Mouse (Mus musculus) MEL (cell line): ENCODE data around the gene Sipa1l1. TPM values are rescaled to one million over a fixed set of nuclear protein-coding genes. Genes with fewer than 3 reads are reported as not detected.
A peak's percentile ranks its signal among the peaks of the same experiment; 100 is the strongest.

Experiments used
- DNase-seq: peaks from one replicate; pipeline ENCODE4 v3.0.0; 2011; ENCODE audit warnings: low read depth, low spot score
- H3K27ac ChIP-seq: 2 replicates; pipeline ENCODE4 v1.5.1; 2012; ENCODE audit warnings: low read depth, mild to moderate bottlenecking, control low read depth, low read length, moderate library complexity; ENCODE audit not compliant: control insufficient read depth
- H3K27me3 ChIP-seq, 2 experiments: fragments of 150-350 bp in 1 of 2; sonication (generic) in 1 of 2; 2 replicates each; pipeline ENCODE4 v1.6.1; 2012; ENCODE audit warnings: low read length in 2 of 2, mild to moderate bottlenecking in 2 of 2, improper control_type of control experiment in 1 of 2, moderate library complexity in 1 of 2; ENCODE audit not compliant: insufficient read depth in 2 of 2, control insufficient read depth in 1 of 2
- H3K36me3 ChIP-seq, 2 experiments: 2 replicates each; pipeline ENCODE4 v1.6.1; 2012 to 2014; ENCODE audit warnings: low read length in 2 of 2, improper control_type of control experiment in 1 of 2, inconsistent platforms in 1 of 2, mild to moderate bottlenecking in 1 of 2; ENCODE audit not compliant: insufficient read depth in 2 of 2, control insufficient read depth in 1 of 2
- H3K4me1 ChIP-seq, 2 experiments: fragments of 150-350 bp in 1 of 2; sonication (generic) in 1 of 2; 2 replicates each; pipeline ENCODE4 v1.6.1; 2012; ENCODE audit warnings: low read length in 2 of 2, improper control_type of control experiment in 1 of 2, mild to moderate bottlenecking in 1 of 2; ENCODE audit not compliant: insufficient read depth in 2 of 2, control insufficient read depth in 1 of 2
- H3K4me3 ChIP-seq, 2 experiments: fragments of 150-350 bp in 1 of 2; sonication (generic) in 1 of 2; 2 replicates each; pipeline ENCODE4 v1.5.1; 2012; ENCODE audit warnings: low read depth in 2 of 2, low read length in 2 of 2, mild to moderate bottlenecking in 2 of 2, moderate library complexity in 2 of 2, control low read depth in 1 of 2, improper control_type of control experiment in 1 of 2; ENCODE audit not compliant: control insufficient read depth in 1 of 2, insufficient read depth in 1 of 2
- H3K79me2 ChIP-seq: 2 replicates; pipeline ENCODE4 v1.6.1; 2012; ENCODE audit warnings: mild to moderate bottlenecking, low read length, moderate library complexity; ENCODE audit not compliant: control insufficient read depth, poor library complexity, insufficient read depth
- H3K9ac ChIP-seq: 2 replicates; pipeline ENCODE4 v1.6.1; 2012; ENCODE audit warnings: low read depth, mild to moderate bottlenecking, control low read depth, low read length, moderate library complexity; ENCODE audit not compliant: control insufficient read depth, poor library complexity, severe bottlenecking
- H3K9me3 ChIP-seq: fragments of 150-350 bp; sonication (generic); replicated peaks from 2 replicates; pipeline ENCODE4 v1.6.1; 2012; ENCODE audit warnings: mild to moderate bottlenecking, low read length, improper control_type of control experiment, moderate library complexity; ENCODE audit not compliant: insufficient read depth
- CHD2 ChIP-seq: IDR thresholded peaks from 2 replicates; pipeline ENCODE4 v1.6.1; 2011; ENCODE audit warnings: low read length, improper control_type of control experiment
- E2F4 ChIP-seq: IDR thresholded peaks from 2 replicates; pipeline ENCODE4 v1.6.1; 2011; ENCODE audit warnings: low read depth, low read length, improper control_type of control experiment, borderline replicate concordance
- EP300 ChIP-seq, 2 experiments: IDR thresholded peaks; 2 replicates each; pipeline ENCODE4 v1.6.1; 2011; ENCODE audit warnings: improper control_type of control experiment in 2 of 2, low read length in 2 of 2, low read depth in 1 of 2, mild to moderate bottlenecking in 1 of 2
- ETS1 ChIP-seq: IDR thresholded peaks from 2 replicates; pipeline ENCODE4 v1.6.1; 2012; ENCODE audit warnings: low read depth, mild to moderate bottlenecking, inconsistent platforms, low read length, improper control_type of control experiment, moderate library complexity
- GATA1 ChIP-seq: IDR thresholded peaks from 2 replicates; pipeline ENCODE4 v1.6.1; 2011; ENCODE audit warnings: low read depth, low read length, improper control_type of control experiment
- MAX ChIP-seq: IDR thresholded peaks from 2 replicates; pipeline ENCODE4 v1.6.1; 2011; ENCODE audit warnings: low read length, improper control_type of control experiment
- MEF2A ChIP-seq: IDR thresholded peaks from 2 replicates; pipeline ENCODE4 v1.6.1; 2014; ENCODE audit warnings: low read depth, mild to moderate bottlenecking, inconsistent platforms, low read length, improper control_type of control experiment; ENCODE audit not compliant: poor library complexity, insufficient replicate concordance, severe bottlenecking; ENCODE audit errors: extremely low read depth
- MXI1 ChIP-seq: IDR thresholded peaks from 2 replicates; pipeline ENCODE4 v1.6.1; 2011; ENCODE audit warnings: mild to moderate bottlenecking, low read depth, low read length, improper control_type of control experiment
- POLR2A ChIP-seq, 2 experiments: IDR thresholded peaks; 2 replicates each; pipeline ENCODE4 v1.6.1; 2011 to 2012; ENCODE audit warnings: low read length in 2 of 2, mild to moderate bottlenecking in 2 of 2, control low read depth in 1 of 2, improper control_type of control experiment in 1 of 2, low read depth in 1 of 2, moderate library complexity in 1 of 2; ENCODE audit not compliant: control insufficient read depth in 1 of 2, insufficient read depth in 1 of 2, poor library complexity in 1 of 2
- SIN3A ChIP-seq: IDR thresholded peaks from 2 replicates; pipeline ENCODE4 v1.6.1; 2012; ENCODE audit warnings: low read length, improper control_type of control experiment, inconsistent platforms
- TAL1 ChIP-seq: IDR thresholded peaks from 2 replicates; pipeline ENCODE4 v1.6.1; 2012; ENCODE audit warnings: mild to moderate bottlenecking, inconsistent platforms, low read length, moderate library complexity, mixed read lengths
- TCF12 ChIP-seq: IDR thresholded peaks from 2 replicates; pipeline ENCODE4 v1.6.1; 2014; ENCODE audit warnings: low read depth, mild to moderate bottlenecking, inconsistent platforms, low read length, improper control_type of control experiment, moderate library complexity
- USF1 ChIP-seq: IDR thresholded peaks from 2 replicates; pipeline ENCODE4 v1.6.1; 2014; ENCODE audit warnings: low read depth, mild to moderate bottlenecking, inconsistent platforms, low read length, improper control_type of control experiment, moderate library complexity
- USF2 ChIP-seq, 2 experiments: IDR thresholded peaks; 2 replicates each; pipeline ENCODE4 v1.6.1; 2011 to 2012; ENCODE audit warnings: improper control_type of control experiment in 2 of 2, low read length in 2 of 2, borderline replicate concordance in 1 of 2, inconsistent platforms in 1 of 2, low read depth in 1 of 2, mild to moderate bottlenecking in 1 of 2; ENCODE audit not compliant: insufficient read depth in 1 of 2
- ZMIZ1 ChIP-seq: IDR thresholded peaks from 2 replicates; pipeline ENCODE4 v1.6.1; 2012; ENCODE audit warnings: low read depth, mild to moderate bottlenecking, inconsistent platforms, low read length, improper control_type of control experiment, moderate library complexity
- ZNF384 ChIP-seq: IDR thresholded peaks from 2 replicates; pipeline ENCODE4 v1.6.1; 2012; ENCODE audit warnings: low read depth, mild to moderate bottlenecking, inconsistent platforms, low read length, improper control_type of control experiment
- polyA plus RNA-seq, 2 experiments: library from polyadenylated mRNA; stranded (reverse) in 1 of 2; unstranded in 1 of 2; fragments of >175 nt in 1 of 2; fragments of >200 nt in 1 of 2; gene quantifications; 2 replicates each; pipeline versions ENCODE4 v1.2.1 to v1.2.4; 2012; ENCODE audit warnings: low replicate concordance in 2 of 2, low read depth in 1 of 2; ENCODE audit not compliant: insufficient read length in 2 of 2, insufficient read depth in 1 of 2, missing spikeins in 1 of 2
- total RNA-seq: library from RNA; depleted of rRNA; stranded (reverse); fragments of 300-350 nt; gene quantifications from 2 replicates; pipeline ENCODE4 v1.2.3, GENCODE M21; 2012

The Sipa1l1 gene
- total and polyA plus RNA-seq, 3 experiments = 18.1 to 42.7 (median 19.3) TPM

GRCm38 (mm10) chr12:82173623-82174022 is 4.5 kb downstream of the Sipa1l1 start:
- Histone ChIP-seq H3K27me3 (no peaks in the 10 kb centered on the region), H3K4me1 (peaks cover 21 to 39% of the 10 kb centered on the region in 2 experiments), H3K36me3 (peaks cover 2 to 44% of the 10 kb centered on the region in 2 experiments), H3K27ac (no peak overlapping the region), H3K4me3 (no peak overlapping the region), H3K79me2 (peaks cover 47% of the 10 kb centered on the region), H3K9ac (no peak overlapping the region), H3K9me3 (no peaks in the 10 kb centered on the region)
- no peak for TF ChIP-seq CHD2
- TF ChIP-seq E2F4 = no peak
- peak; percentile 64 for TF ChIP-seq TAL1
- no peak for TF ChIP-seq USF1
- TF ChIP-seq MAX = no peak
- TF ChIP-seq ETS1 = peak; percentile 43; the same call in 1 of the 2 replicates
- no peak for TF ChIP-seq MXI1
- TF ChIP-seq USF2 (IDR thresholded peaks at IDR 0.05; ENCODE audit: borderline replicate concordance in 1 of 2, insufficient read depth in 1 of 2, low read depth in 1 of 2, low read length in 2 of 2) = no peak
- TF ChIP-seq SIN3A = peak; percentile 35; the same call in 1 of the 2 replicates
- no peak for TF ChIP-seq MEF2A
- no peak for TF ChIP-seq ZNF384
- TF ChIP-seq GATA1 = peak; percentile 41; the same call in 1 of the 2 replicates
- no peak for TF ChIP-seq ZMIZ1
- TF ChIP-seq POLR2A (IDR thresholded peaks at IDR 0.05; ENCODE audit: control insufficient read depth in 1 of 2, insufficient read depth in 1 of 2, low read depth in 1 of 2, low read length in 2 of 2, poor library complexity in 1 of 2) = no peak
- DNase-seq = peak; percentile 23

- no peak overlapping the region for H3K4me3 ChIP-seq
These were observed 6.6 kb downstream of the Sipa1l1 start for GRCm38 (mm10) chr12:82175709-82176108.

More at GRCm38 (mm10) chr12:82175709-82176108, 6.6 kb downstream of the Sipa1l1 start:
- no peaks in the 10 kb centered on the region for H3K9me3 ChIP-seq
- TF ChIP-seq POLR2A (IDR thresholded peaks at IDR 0.05; ENCODE audit: control insufficient read depth in 1 of 2, insufficient read depth in 1 of 2, low read depth in 1 of 2, low read length in 2 of 2, poor library complexity in 1 of 2) = no peak
- 0 out of 2 replicates have a peak, but pooled peaks have one; percentile 13 for TF ChIP-seq MXI1
- no peak; the same call in 1 of the 2 replicates for TF ChIP-seq ETS1
- TF ChIP-seq EP300 (IDR thresholded peaks at IDR 0.05; ENCODE audit: low read depth in 1 of 2, low read length in 2 of 2) = peak; percentile 45 to 57
- peak; percentile 57; the same call in 1 of the 2 replicates for TF ChIP-seq SIN3A
- TF ChIP-seq TCF12 = peak; percentile 33; the same call in 1 of the 2 replicates
- H3K4me1 ChIP-seq = peaks cover 23 to 43% of the 10 kb centered on the region in 2 experiments
- DNase-seq = peak; percentile 50
- peaks cover 40% of the 10 kb centered on the region for H3K79me2 ChIP-seq
- peaks cover 2 to 45% of the 10 kb centered on the region in 2 experiments for H3K36me3 ChIP-seq
- no peaks in the 10 kb centered on the region for H3K27me3 ChIP-seq
- H3K27ac ChIP-seq = no peak overlapping the region
- no peak overlapping the region for H3K9ac ChIP-seq
